Mouse (Mus musculus): Measurements from ENCODE around the gene Eif5a. TPM values are rescaled to one million over a fixed set of nuclear protein-coding genes. Genes with fewer than 3 reads are reported as not detected.

Eif5a gene
- polyA plus RNA-seq, 1 experiment: 1,243 TPM

DNA sequence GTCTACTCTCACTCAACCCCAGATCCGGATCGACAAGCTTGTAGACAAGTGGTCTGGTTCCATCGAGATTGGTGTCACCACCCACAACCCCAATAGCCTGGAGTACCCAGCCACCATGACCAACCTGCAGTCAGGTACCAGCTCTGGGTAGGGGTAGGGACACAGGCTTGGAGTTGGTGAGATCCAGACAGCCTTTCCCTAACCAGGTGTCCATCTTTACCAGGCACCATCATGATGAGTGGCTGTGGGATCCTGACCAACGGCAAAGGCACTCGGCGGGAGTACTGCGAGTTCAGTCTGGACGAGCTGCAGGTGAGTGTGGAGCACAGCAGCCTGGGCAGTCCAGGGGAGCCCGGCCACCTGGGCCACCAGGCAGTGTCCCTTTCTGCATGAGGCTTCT lies 17.4 kb downstream of the Eif5a start:
- no peak for TF ChIP-seq E2F4 (IDR thresholded peaks at IDR 0.05; ENCODE audit: insufficient read depth)
- no peak for TF ChIP-seq POLR2A (IDR thresholded peaks at IDR 0.05; ENCODE audit: insufficient read length, low read depth)
- no peak for TF ChIP-seq MYOD1 (IDR thresholded peaks at IDR 0.05; ENCODE audit: control insufficient read depth in 1 of 3, insufficient read length in 2 of 3, low read depth in 2 of 3)
- no peak for TF ChIP-seq TCF12 (IDR thresholded peaks at IDR 0.05; ENCODE audit: insufficient read depth, poor library complexity, severe bottlenecking)
- TF ChIP-seq CEBPB (IDR thresholded peaks at IDR 0.05; ENCODE audit: insufficient read depth, poor library complexity, severe bottlenecking): no peak
- Histone ChIP-seq H3K4me2 (ENCODE audit: low read depth) (no peak overlapping the region), H3K79me2 (ENCODE audit: control insufficient read depth, insufficient read depth) (no peaks in the 10 kb centered on the region), H3K36me3 (ENCODE audit: control insufficient read depth, insufficient read depth) (peaks cover 36% of the 10 kb centered on the region), H3K27me3 (ENCODE audit: control insufficient read depth, insufficient read depth, insufficient read length) (no peaks in the 10 kb centered on the region), H3ac (ENCODE audit: control insufficient read depth, insufficient read length) (no peak overlapping the region), H3K4me3 (no peak overlapping the region)

DNA sequence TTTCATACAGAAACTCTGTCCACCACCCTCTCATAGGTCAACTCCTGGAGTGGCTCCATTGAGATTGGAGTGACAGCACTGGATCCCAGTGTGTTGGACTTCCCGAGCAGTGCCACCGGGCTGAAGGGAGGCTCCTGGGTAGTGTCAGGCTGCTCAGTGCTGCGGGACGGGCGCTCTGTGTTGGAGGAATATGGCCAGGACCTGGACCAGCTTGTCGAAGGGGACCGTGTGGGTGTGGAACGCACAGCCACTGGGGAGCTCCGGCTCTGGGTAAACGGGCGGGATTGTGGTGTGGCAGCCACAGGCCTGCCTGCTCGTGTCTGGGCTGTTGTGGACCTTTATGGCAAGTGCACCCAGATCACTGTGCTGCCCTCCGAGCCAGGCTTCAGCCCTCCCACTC lies 18.8 kb downstream of the Eif5a start:
- peaks cover 30% of the 10 kb centered on the region for H3K36me3 ChIP-seq (ENCODE audit: control insufficient read depth, insufficient read depth)

DNA sequence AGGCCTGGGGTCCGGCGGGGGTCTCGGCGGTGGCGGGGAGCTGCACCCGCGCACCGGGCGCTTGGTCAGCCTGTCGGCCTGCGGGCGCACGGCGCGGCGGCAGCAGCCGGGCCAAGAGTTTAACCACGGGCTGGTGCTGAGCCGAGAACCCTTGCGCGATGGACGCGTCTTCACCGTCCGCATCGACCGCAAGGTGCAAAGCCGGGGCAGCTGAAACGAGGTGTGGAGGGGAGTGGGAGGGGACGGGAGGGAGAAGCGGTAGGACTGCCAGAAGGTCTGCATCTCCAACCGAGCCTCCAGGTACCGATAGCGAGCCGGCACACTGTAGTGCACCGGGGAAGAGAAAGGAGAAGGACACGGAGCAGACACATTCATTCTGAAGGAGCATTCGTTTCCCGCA lies 19.8 kb downstream of the Eif5a start:
- Histone ChIP-seq H3ac (ENCODE audit: control insufficient read depth, insufficient read length) (peak overlapping the region; percentile 51), H3K4me2 (ENCODE audit: low read depth) (peak overlapping the region; percentile 83), H3K79me2 (ENCODE audit: control insufficient read depth, insufficient read depth) (no peaks in the 10 kb centered on the region), H3K4me3 (peak overlapping the region; percentile 85), H3K36me3 (ENCODE audit: control insufficient read depth, insufficient read depth) (peaks cover 20% of the 10 kb centered on the region), H3K27me3 (ENCODE audit: control insufficient read depth, insufficient read depth, insufficient read length) (no peaks in the 10 kb centered on the region)
- TF ChIP-seq POLR2A (IDR thresholded peaks at IDR 0.05; ENCODE audit: insufficient read length, low read depth) (no peak), REST (IDR thresholded peaks at IDR 0.05; ENCODE audit: insufficient read depth, insufficient read length) (no peak), MYOG (IDR thresholded peaks at IDR 0.05; ENCODE audit: control insufficient read depth in 1 of 3, insufficient read depth in 1 of 3, insufficient read length in 2 of 3, low read depth in 2 of 3) (peak in 1 of 3 experiments; percentile 14), E2F4 (IDR thresholded peaks at IDR 0.05; ENCODE audit: insufficient read depth) (no peak), TCF3 (IDR thresholded peaks at IDR 0.05; ENCODE audit: insufficient read length, low read depth) (no peak), USF1 (IDR thresholded peaks at IDR 0.05; ENCODE audit: low read depth) (no peak), SRF (IDR thresholded peaks at IDR 0.05; ENCODE audit: control insufficient read depth, insufficient read length, low read depth) (no peak)

More for the DNA sequence above, 18.8 kb downstream of the Eif5a start:
- H3K79me2 ChIP-seq (ENCODE audit: control insufficient read depth, insufficient read depth): no peaks in the 10 kb centered on the region
- peak overlapping the region; percentile 85 for H3K4me3 ChIP-seq
- TF ChIP-seq MYOG (IDR thresholded peaks at IDR 0.05; ENCODE audit: control insufficient read depth in 1 of 3, insufficient read depth in 1 of 3, insufficient read length in 2 of 3, low read depth in 2 of 3) (no peak), TCF12 (IDR thresholded peaks at IDR 0.05; ENCODE audit: insufficient read depth, poor library complexity, severe bottlenecking) (no peak), POLR2A (IDR thresholded peaks at IDR 0.05; ENCODE audit: insufficient read length, low read depth) (no peak), CEBPB (IDR thresholded peaks at IDR 0.05; ENCODE audit: insufficient read depth, poor library complexity, severe bottlenecking) (no peak), SRF (IDR thresholded peaks at IDR 0.05; ENCODE audit: control insufficient read depth, insufficient read length, low read depth) (no peak), USF1 (IDR thresholded peaks at IDR 0.05; ENCODE audit: low read depth) (no peak), POLR2AphosphoS2 (IDR thresholded peaks at IDR 0.05; ENCODE audit: insufficient read length, low read depth) (no peak), E2F4 (IDR thresholded peaks at IDR 0.05; ENCODE audit: insufficient read depth) (no peak), TCF3 (IDR thresholded peaks at IDR 0.05; ENCODE audit: insufficient read length, low read depth) (no peak), REST (IDR thresholded peaks at IDR 0.05; ENCODE audit: insufficient read depth, insufficient read length) (no peak), MYOD1 (IDR thresholded peaks at IDR 0.05; ENCODE audit: control insufficient read depth in 1 of 3, insufficient read length in 2 of 3, low read depth in 2 of 3) (no peak), MAX (IDR thresholded peaks at IDR 0.05; ENCODE audit: low read depth) (no peak)
- H3K4me2 ChIP-seq (ENCODE audit: low read depth): peak overlapping the region; percentile 83
- no peaks in the 10 kb centered on the region for H3K27me3 ChIP-seq (ENCODE audit: control insufficient read depth, insufficient read depth, insufficient read length)
- no peak overlapping the region for H3ac ChIP-seq (ENCODE audit: control insufficient read depth, insufficient read length)

DNA sequence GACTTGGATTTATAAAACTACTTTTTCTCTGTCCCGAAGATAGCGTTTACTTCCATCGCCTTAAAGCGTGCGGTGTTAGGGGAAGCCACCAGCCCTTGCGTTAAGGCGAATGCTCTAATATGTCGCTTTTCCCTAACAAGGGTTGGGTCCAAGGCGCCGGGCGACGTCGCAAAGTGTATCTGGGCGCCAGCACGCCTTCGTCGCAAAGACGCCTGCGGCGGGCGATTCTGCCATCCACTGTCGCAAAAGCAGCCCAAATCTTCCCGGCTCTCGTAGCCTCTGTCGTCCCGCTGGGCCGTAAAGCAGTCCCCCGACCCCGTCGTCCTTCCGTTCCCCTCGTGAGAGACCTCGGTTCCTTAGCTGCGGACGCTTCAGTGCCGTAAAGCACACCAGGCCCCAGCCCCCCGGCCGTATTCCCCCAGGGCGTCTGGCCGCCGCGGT lies 20.3 kb downstream of the Eif5a start:
- Histone ChIP-seq H3ac (ENCODE audit: control insufficient read depth, insufficient read length) (peak overlapping the region; percentile 51), H3K4me2 (ENCODE audit: low read depth) (peak overlapping the region; percentile 89), H3K79me2 (ENCODE audit: control insufficient read depth, insufficient read depth) (no peaks in the 10 kb centered on the region), H3K4me3 (peak overlapping the region; percentile 85), H3K36me3 (ENCODE audit: control insufficient read depth, insufficient read depth) (peaks cover 17% of the 10 kb centered on the region), H3K27me3 (ENCODE audit: control insufficient read depth, insufficient read depth, insufficient read length) (no peaks in the 10 kb centered on the region)
- TF ChIP-seq REST (IDR thresholded peaks at IDR 0.05; ENCODE audit: insufficient read depth, insufficient read length) (no peak), SRF (IDR thresholded peaks at IDR 0.05; ENCODE audit: control insufficient read depth, insufficient read length, low read depth) (no peak), E2F4 (IDR thresholded peaks at IDR 0.05; ENCODE audit: insufficient read depth) (peak; percentile 16), MYOD1 (IDR thresholded peaks at IDR 0.05; ENCODE audit: control insufficient read depth in 1 of 3, insufficient read length in 2 of 3, low read depth in 2 of 3) (no peak), POLR2A (IDR thresholded peaks at IDR 0.05; ENCODE audit: insufficient read length, low read depth) (peak; percentile 59), MAX (IDR thresholded peaks at IDR 0.05; ENCODE audit: low read depth) (no peak), CEBPB (IDR thresholded peaks at IDR 0.05; ENCODE audit: insufficient read depth, poor library complexity, severe bottlenecking) (no peak), USF1 (IDR thresholded peaks at IDR 0.05; ENCODE audit: low read depth) (no peak), POLR2AphosphoS2 (IDR thresholded peaks at IDR 0.05; ENCODE audit: insufficient read length, low read depth) (peak; percentile 94), TCF12 (IDR thresholded peaks at IDR 0.05; ENCODE audit: insufficient read depth, poor library complexity, severe bottlenecking) (no peak), TCF3 (IDR thresholded peaks at IDR 0.05; ENCODE audit: insufficient read length, low read depth) (no peak), MYOG (IDR thresholded peaks at IDR 0.05; ENCODE audit: control insufficient read depth in 1 of 3, insufficient read depth in 1 of 3, insufficient read length in 2 of 3, low read depth in 2 of 3) (peak in 1 of 3 experiments; percentile 26)

All from myocyte (in vitro differentiated cells).